Mouse (Mus musculus) ES-Bruce4 (cell line): Measurements from ENCODE around the gene Med19.

Experiments used
- CTCF ChIP-seq: IDR thresholded peaks from one replicate; pipeline ENCODE4 v1.8.1; 2011; ENCODE audit warnings: low read depth, low read length
- EP300 ChIP-seq: IDR thresholded peaks from 2 replicates; pipeline ENCODE4 v1.6.1; 2011; ENCODE audit warnings: low read depth, low read length; ENCODE audit not compliant: insufficient read depth
- POLR2A ChIP-seq: IDR thresholded peaks from one replicate; pipeline ENCODE4 v1.8.1; 2011; ENCODE audit warnings: low read length; ENCODE audit not compliant: insufficient read depth

DNA sequence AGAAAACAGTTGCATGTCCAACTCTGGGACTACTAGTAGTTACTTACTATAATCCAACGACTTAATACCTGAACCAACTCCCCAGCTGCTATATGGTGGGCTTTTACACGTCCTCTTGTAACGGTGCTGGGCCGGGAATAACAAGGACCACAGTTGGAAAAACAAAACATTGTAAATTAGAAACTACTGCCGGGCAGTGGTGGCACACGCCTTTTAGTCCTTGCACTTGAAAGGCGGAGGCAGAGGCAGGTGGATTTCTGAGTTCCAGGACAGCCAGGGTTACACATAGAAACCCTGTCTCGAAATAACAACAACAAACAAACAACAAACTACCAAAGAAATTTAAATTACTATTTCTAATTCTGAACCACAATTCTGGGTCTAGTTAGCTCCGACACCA is 48.5 kb downstream of the Med19 start:
- TF ChIP-seq POLR2A (no peak), CTCF (no peak), EP300 (no peak)
